Mouse (Mus musculus): ENCODE measurements around the gene Abcc12. TPM values are rescaled to one million over a fixed set of nuclear protein-coding genes. Genes with fewer than 3 reads are reported as not detected.
A peak's percentile ranks its signal among the peaks of the same experiment; 100 is the strongest.

Abcc12 gene
- polyA plus RNA-seq, 1 experiment from 2014 or later: 0.05 TPM

- Histone ChIP-seq H3K4me2 (no peak overlapping the region), H3K9ac (ENCODE audit: low read length) (no peak overlapping the region), H3K27me3 (ENCODE audit: control insufficient read depth, insufficient read depth, low read length) (no peaks in the 10 kb centered on the region), H3K9me3 (ENCODE audit: control insufficient read depth, low read length) (no peaks in the 10 kb centered on the region), H3K4me3 (ENCODE audit: low read depth, low read length) (no peak overlapping the region), H3K27ac (ENCODE audit: low read depth, low read length) (peak overlapping the region; percentile 60), H3K36me3 (ENCODE audit: control insufficient read depth, insufficient read depth, low read length) (no peaks in the 10 kb centered on the region), H3K4me1 (ENCODE audit: control insufficient read depth, insufficient read depth, low read length) (peaks cover 22% of the 10 kb centered on the region)
- 59% methylated on average over 1 of the region's 1 CpGs for WGBS
- DNase-seq (ENCODE audit: low spot score, missing footprints) (no peak), ATAC-seq (ENCODE audit: low FRiP score) (no peak)
Observed at GRCm38 (mm10) chr8:86437418-86437817, 143.1 kb downstream of the Abcc12 start.

Small RNA genes lying within 50 kb of the gene (microRNA-seq; reads per million reads assigned to microRNA genes)
- not detected for gene Gm44348

Other genes starting within 250 kb of the Abcc12 start
- 76.8 and 79.4 TPM in 2 replicates for gene Lonp2, start 43.4 kb upstream of the Abcc12 start, polyA plus RNA-seq (2014; fragmentation: Nextera tagmentation; extraction: Ambion mirVana)
- gene Gm10638, start 165.0 kb upstream of the Abcc12 start, polyA plus RNA-seq (2014; fragmentation: Nextera tagmentation; extraction: Ambion mirVana): 6.1 and 7.8 TPM in 2 replicates
- gene Siah1a, start 165.2 kb upstream of the Abcc12 start, polyA plus RNA-seq (2014; fragmentation: Nextera tagmentation; extraction: Ambion mirVana): 77.6 and 90.5 TPM in 2 replicates

All from midbrain, embryonic 11.5 days (tissue).